Mouse (Mus musculus) brain, embryonic 14.5 days (tissue): ENCODE measurements around the gene Tars2.

ENCODE experiments used
- CTCF ChIP-seq: fragments of 200-500 bp; IDR thresholded peaks from 2 replicates; pipeline ENCODE4 v1.5.1; 2012; ENCODE audit warnings: inconsistent platforms, mild to moderate bottlenecking, moderate library complexity, borderline replicate concordance; ENCODE audit not compliant: insufficient read depth, insufficient read length; ENCODE audit errors: extremely low read depth
- POLR2A ChIP-seq: fragments of 200-500 bp; IDR thresholded peaks from 2 replicates; pipeline ENCODE4 v1.6.1; 2012; ENCODE audit warnings: mild to moderate bottlenecking, inconsistent platforms, borderline replicate concordance; ENCODE audit not compliant: poor library complexity, insufficient read depth, insufficient read length, severe bottlenecking; ENCODE audit errors: extremely low read depth

GRCm38 (mm10) chr3:95726696-95727358, 33.2 kb downstream of the Tars2 start:
- TF ChIP-seq CTCF, result no peak
- TF ChIP-seq POLR2A, result no peak
